Mouse (Mus musculus) kidney, adult 11 months (tissue): ENCODE measurements at regions not wholly inside any gene's neighbourhood (a gene's known extent, or its start where the extent isn't known, plus 50 kb on each side); places are given as distances from the start of the nearest gene placed in this dataset.

Experiments
- DNase-seq: peaks from one replicate; pipeline ENCODE4 v3.0.0; 2022

- DNase-seq = peak; percentile 81
These were observed 76.5 kb upstream of the Gadd45a start for GRCm38 (mm10) chr6:67113686-67114278.

GRCm38 (mm10) chr6:67113261-67113660 is 76.0 kb upstream of the Gadd45a start:
- no peak for DNase-seq

GRCm38 (mm10) chr6:67112311-67112710 is 75.1 kb upstream of the Gadd45a start:
- no peak for DNase-seq

GRCm38 (mm10) chr6:67111581-67111980 is 74.3 kb upstream of the Gadd45a start:
- DNase-seq = no peak

- peak; percentile 30 for DNase-seq
These were observed 73.1 kb upstream of the Gadd45a start for GRCm38 (mm10) chr6:67110391-67110790.

GRCm38 (mm10) chr6:67109774-67110173 is 72.5 kb upstream of the Gadd45a start:
- no peak for DNase-seq

- DNase-seq = peak; percentile 94
These were observed 70.3 kb upstream of the Gadd45a start for GRCm38 (mm10) chr6:67107517-67107916.

- DNase-seq = peak; percentile 85
These were observed 69.2 kb upstream of the Gadd45a start for GRCm38 (mm10) chr6:67106493-67106892.

GRCm38 (mm10) chr6:67105386-67105785 is 68.1 kb upstream of the Gadd45a start:
- no peak for DNase-seq

- no peak for DNase-seq
These were observed 66.9 kb upstream of the Gadd45a start for GRCm38 (mm10) chr6:67104205-67104604.

- peak; percentile 76 for DNase-seq
These were observed 65.4 kb upstream of the Gadd45a start for GRCm38 (mm10) chr6:67102541-67103134.

- DNase-seq = no peak
These were observed 64.8 kb upstream of the Gadd45a start for GRCm38 (mm10) chr6:67102014-67102413.

- DNase-seq = no peak
These were observed 57.2 kb upstream of the Gadd45a start for GRCm38 (mm10) chr6:67094426-67094825.

GRCm38 (mm10) chr6:67093128-67093527 is 55.9 kb upstream of the Gadd45a start:
- DNase-seq = peak; percentile 38

- DNase-seq = no peak
These were observed 52.9 kb upstream of the Gadd45a start for GRCm38 (mm10) chr6:67090150-67090549.

GRCm38 (mm10) chr6:67089530-67090140 is 52.4 kb upstream of the Gadd45a start:
- no peak for DNase-seq

GRCm38 (mm10) chr6:67088741-67089455 is 51.6 kb upstream of the Gadd45a start:
- DNase-seq = peak; percentile 43

GRCm38 (mm10) chr6:67087837-67088440 is 50.7 kb upstream of the Gadd45a start:
- DNase-seq = no peak

- DNase-seq = no peak
These were observed 50.1 kb upstream of the Gadd45a start for GRCm38 (mm10) chr6:67087393-67087792.
